Mouse (Mus musculus): ENCODE data around the gene Bmt2.
A peak's percentile ranks its signal among the peaks of the same experiment; 100 is the strongest.

Bmt2 gene

GRCm38 (mm10) chr6:13617110-13617509 lies 60.7 kb downstream of the Bmt2 start:
- no peak for DNase-seq (ENCODE audit: low read depth)

- DNase-seq (ENCODE audit: low read depth) = no peak
Observed at GRCm38 (mm10) chr6:13614568-13614967, 63.2 kb downstream of the Bmt2 start.

GRCm38 (mm10) chr6:13613671-13614070 lies 64.1 kb downstream of the Bmt2 start:
- no peak for DNase-seq (ENCODE audit: low read depth)

GRCm38 (mm10) chr6:13610869-13611268 lies 66.9 kb downstream of the Bmt2 start:
- no peak for DNase-seq (ENCODE audit: low read depth)

GRCm38 (mm10) chr6:13609353-13610140 lies 68.2 kb downstream of the Bmt2 start:
- DNase-seq (ENCODE audit: low read depth) = no peak

- peak; percentile 75 for DNase-seq (ENCODE audit: low read depth)
Observed at GRCm38 (mm10) chr6:13607621-13608493, 69.9 kb downstream of the Bmt2 start, which contains the start of gene Tmem168. Tmem168 (minus strand) TSS chr6:13608100.

- DNase-seq (ENCODE audit: low read depth) = no peak
Observed at GRCm38 (mm10) chr6:13606921-13607620, 70.7 kb downstream of the Bmt2 start.

GRCm38 (mm10) chr6:13606394-13606793 lies 71.4 kb downstream of the Bmt2 start:
- DNase-seq (ENCODE audit: low read depth) = no peak

GRCm38 (mm10) chr6:13603134-13603533 lies 74.6 kb downstream of the Bmt2 start:
- no peak for DNase-seq (ENCODE audit: low read depth)

- DNase-seq (ENCODE audit: low read depth) = no peak
Observed at GRCm38 (mm10) chr6:13601587-13601986, 76.2 kb downstream of the Bmt2 start.

GRCm38 (mm10) chr6:13598239-13598923 lies 79.4 kb downstream of the Bmt2 start:
- no peak for DNase-seq (ENCODE audit: low read depth)

GRCm38 (mm10) chr6:13592729-13593345 lies 84.9 kb downstream of the Bmt2 start:
- DNase-seq (ENCODE audit: low read depth) = no peak

GRCm38 (mm10) chr6:13586560-13586959 lies 91.2 kb downstream of the Bmt2 start:
- no peak for DNase-seq (ENCODE audit: low read depth)

GRCm38 (mm10) chr6:13586154-13586553 lies 91.6 kb downstream of the Bmt2 start:
- DNase-seq (ENCODE audit: low read depth) = no peak

GRCm38 (mm10) chr6:13584788-13585187 lies 93.0 kb downstream of the Bmt2 start:
- DNase-seq (ENCODE audit: low read depth) = no peak

- no peak for DNase-seq (ENCODE audit: low read depth)
Observed at GRCm38 (mm10) chr6:13582075-13582474, 95.7 kb downstream of the Bmt2 start.
